Mouse (Mus musculus) spleen, adult 10 weeks (tissue): ENCODE measurements around the gene Wbp11. TPM values are rescaled to one million over a fixed set of nuclear protein-coding genes. Genes with fewer than 3 reads are reported as not detected.

ENCODE experiments used
- polyA plus RNA-seq: library from polyadenylated mRNA; stranded (reverse); fragments of 350-450 nt; fragmentation: Illumina TruSeq; extraction: RNeasy Lipid Tissue Mini Kit (QIAGEN cat#74804); gene quantifications from one replicate; pipeline ENCODE4 v1.2.3, GENCODE M21; 2015; ENCODE audit warnings: low replicate concordance; ENCODE audit not compliant: insufficient read depth

Wbp11 gene
- 73.6 TPM for polyA plus RNA-seq

DNA sequence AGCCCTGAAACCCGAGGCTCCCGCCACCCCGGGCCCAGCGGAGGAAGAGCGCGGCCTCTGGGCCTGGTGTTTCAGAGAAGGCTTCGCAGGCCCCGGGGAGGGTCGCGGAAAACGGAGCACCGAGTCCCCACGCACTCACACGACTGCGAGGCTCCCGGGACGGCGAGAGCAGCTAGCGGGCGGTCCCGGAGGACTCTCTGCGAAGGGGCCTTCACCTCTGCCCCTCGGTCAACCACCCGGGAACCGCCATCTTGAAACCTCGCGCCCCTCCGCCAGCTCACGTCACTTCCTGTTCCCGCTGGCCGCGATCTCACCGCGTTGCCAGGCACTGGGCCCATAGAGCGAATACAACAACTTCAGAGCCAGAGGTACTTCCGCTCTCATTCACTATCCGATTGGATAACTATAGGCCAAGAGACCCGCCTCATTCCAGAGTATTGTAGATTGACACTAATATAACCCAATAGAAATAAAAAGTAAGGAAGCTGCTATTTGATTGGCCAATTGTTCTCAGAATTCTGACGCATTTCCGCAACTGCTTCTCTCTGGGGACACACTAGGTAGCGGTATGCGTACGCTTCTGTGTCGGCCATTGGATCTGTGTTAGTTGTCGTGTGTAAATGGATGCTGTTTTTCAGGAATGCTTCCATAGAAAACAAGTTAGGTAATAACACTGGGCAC lies at the start of gene Wbp11:
Gene Wbp11 (minus strand): TSS at position 353 of the 681 bp plus-strand sequence.

DNA sequence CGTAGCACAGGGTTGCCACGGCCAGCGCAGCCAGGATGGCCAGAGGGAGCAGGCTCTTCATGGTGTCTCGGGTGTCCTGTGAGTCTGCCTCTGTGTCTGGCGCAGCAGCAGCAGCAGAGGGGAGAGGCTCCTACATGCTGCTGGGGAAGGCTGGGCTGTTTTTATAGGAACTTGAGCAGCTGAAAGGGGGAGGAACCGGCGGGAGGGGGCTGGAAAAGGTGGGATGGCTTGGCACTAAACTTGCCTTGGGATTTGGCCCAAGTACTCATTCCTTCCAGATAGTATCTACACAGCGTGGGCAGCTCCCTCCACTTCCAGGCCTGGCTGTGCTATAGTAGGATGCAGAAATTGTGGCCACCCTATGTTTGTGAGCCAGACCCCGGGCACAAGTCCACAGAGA lies 47.6 kb upstream of the Wbp11 start, which contains the start of gene Mgp:
Gene Mgp (minus strand): TSS at position 154 of the 400 bp plus-strand sequence.

DNA sequence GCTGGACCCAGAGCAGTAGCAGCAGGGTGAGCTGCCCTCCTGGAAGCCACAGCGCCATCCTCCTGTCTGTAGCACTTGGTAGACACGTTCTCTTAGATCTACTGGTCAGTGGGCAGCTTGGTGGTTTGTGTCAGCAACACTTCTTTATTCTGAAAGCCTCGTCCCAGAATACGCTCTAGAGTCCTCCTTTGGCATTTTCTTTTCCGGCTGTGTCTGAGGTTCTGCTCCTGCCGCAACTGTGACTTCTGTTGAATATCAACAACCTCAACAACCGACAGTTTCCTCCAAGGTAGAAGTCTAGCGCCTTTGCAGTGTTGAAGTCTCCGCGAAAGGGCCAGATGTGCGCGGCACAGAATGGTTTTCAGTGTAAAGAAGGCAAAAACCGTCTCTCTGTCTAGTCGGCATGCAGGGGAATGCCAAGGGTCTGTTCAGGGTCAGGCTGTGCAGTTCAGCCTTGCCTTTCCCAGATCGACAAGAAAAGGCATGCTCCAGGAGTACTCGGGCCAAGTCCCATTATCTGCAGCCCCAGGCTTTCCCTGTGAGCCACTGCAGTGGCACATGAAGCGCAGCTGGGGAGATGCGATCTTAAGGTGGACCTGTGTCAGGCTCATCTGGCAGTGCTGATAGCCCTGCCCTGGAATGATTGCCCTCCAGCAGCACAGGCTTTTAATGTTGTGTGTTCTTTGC lies 29.3 kb upstream of the Wbp11 start, which contains the start of gene Art4:
Gene Art4 (minus strand): TSS at position 548 of the 687 bp plus-strand sequence.

GRCm38 (mm10) chr6:136835352-136835751 lies 7.3 kb upstream of the Wbp11 start, which contains the start of gene Smco3:
Smco3 (minus strand) TSS chr6:136835452.

GRCm38 (mm10) chr6:136827516-136827880 lies 535 bp downstream of the Wbp11 start, which contains the start of gene BC049715:
BC049715 (plus strand) TSS chr6:136827626.

DNA sequence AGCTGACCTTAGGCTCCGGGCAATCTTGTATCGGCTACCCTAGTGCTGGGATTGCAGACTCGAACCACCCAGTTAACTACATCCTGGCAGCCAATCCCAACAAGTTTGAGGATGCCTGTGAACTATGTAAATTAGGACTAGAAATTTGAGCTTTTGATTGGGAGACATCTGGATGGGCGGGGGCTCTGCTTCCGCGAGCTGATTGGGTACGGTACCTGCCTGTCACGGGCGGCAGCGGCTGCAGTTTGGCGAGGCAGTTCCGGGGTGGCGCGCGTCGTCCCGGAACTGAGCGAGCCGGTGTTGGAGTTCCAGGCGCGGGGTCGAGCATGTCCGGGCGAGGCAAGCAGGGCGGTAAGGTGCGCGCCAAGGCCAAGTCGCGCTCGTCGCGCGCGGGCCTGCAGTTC lies 20.0 kb downstream of the Wbp11 start, which contains the start of gene H2afj:
Gene H2afj (plus strand): TSS at position 231 of the 404 bp plus-strand sequence.

GRCm38 (mm10) chr6:136803739-136804633 lies 24.0 kb downstream of the Wbp11 start, which contains the start of gene Hist4h4:
Hist4h4 (minus strand) TSS chr6:136804415.

DNA sequence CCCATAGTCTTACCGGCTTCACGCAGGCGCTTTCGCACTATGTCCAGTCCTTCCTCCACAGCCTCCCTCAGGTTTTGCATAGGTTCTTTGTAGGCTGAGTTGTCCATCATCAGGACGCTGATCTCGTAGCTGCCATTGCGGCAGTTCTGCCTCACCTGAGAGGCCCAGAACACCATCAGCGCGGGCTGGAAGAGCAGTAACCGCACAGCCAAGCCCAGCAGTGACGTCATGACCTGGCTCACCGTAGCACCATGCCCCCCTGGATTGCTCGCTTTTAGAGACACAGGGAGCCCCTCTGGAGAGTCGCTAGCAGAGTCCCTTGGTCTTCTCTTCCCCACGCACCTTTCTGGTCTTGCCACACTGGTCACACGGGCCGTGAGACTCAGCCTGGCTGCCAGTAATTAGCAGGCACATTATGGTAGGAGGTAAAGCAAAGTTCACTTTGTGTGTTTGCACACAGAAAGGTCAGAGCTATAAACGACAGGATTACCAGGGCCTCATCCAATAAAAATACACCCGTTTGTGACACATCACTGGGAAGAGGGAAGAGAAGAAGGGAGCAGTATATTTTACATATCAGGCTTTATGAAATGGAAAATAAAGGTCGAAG lies 46.6 kb downstream of the Wbp11 start, which contains the start of gene Gucy2c:
Gene Gucy2c (minus strand): TSS at position 389 of the 610 bp plus-strand sequence.

Other genes starting within 250 kb of the Wbp11 start
- 304 TPM for gene Plbd1, start 166.3 kb downstream of the Wbp11 start, polyA plus RNA-seq
- 0.39 TPM for gene Gucy2c, start 46.5 kb downstream of the Wbp11 start, polyA plus RNA-seq
- 0.28 TPM for gene Hist4h4, start 23.8 kb downstream of the Wbp11 start, polyA plus RNA-seq
- 22.0 TPM for gene H2afj, start 20.0 kb downstream of the Wbp11 start, polyA plus RNA-seq
- 2.9 TPM for gene BC049715, start 607 bp downstream of the Wbp11 start, polyA plus RNA-seq
- not detected for gene Smco3, start 7.2 kb upstream of the Wbp11 start, polyA plus RNA-seq
- 8.5 TPM for gene Art4, start 29.5 kb upstream of the Wbp11 start, polyA plus RNA-seq
- 31.9 TPM for gene Mgp, start 47.6 kb upstream of the Wbp11 start, polyA plus RNA-seq
- 8.9 TPM for gene Erp27, start 93.9 kb upstream of the Wbp11 start, polyA plus RNA-seq
- not detected for gene Pde6h, start 95.6 kb upstream of the Wbp11 start, polyA plus RNA-seq
- gene Arhgdib, start 113.7 kb upstream of the Wbp11 start, polyA plus RNA-seq: 1,348 TPM